Mouse (Mus musculus) midbrain, embryonic 10.5 days (tissue): Measurements from ENCODE around the gene Dcaf6. TPM values are rescaled to one million over a fixed set of nuclear protein-coding genes. Genes with fewer than 3 reads are reported as not detected.

Experiments used
- DNase-seq: peaks from one replicate; pipeline ENCODE4 v3.0.0-alpha.2; 2017; ENCODE audit warnings: low spot score
- H3K27ac ChIP-seq: fragments of 300-500 bp; sonication (generic); replicated peaks from 2 replicates; pipeline ENCODE4 v1.5.1; 2016; ENCODE audit warnings: mild to moderate bottlenecking
- H3K27me3 ChIP-seq: fragments of 300-500 bp; sonication (generic); 2 replicates; pipeline ENCODE4 v1.6.1; 2016; ENCODE audit warnings: low read depth, mild to moderate bottlenecking; ENCODE audit not compliant: poor library complexity, severe bottlenecking
- H3K36me3 ChIP-seq: fragments of 300-500 bp; sonication (generic); 2 replicates; pipeline ENCODE4 v1.6.1; 2016; ENCODE audit warnings: mild to moderate bottlenecking, moderate library complexity
- H3K4me1 ChIP-seq: fragments of 300-500 bp; sonication (generic); 2 replicates; pipeline ENCODE4 v1.6.1; 2016
- H3K4me3 ChIP-seq: fragments of 300-500 bp; sonication (generic); 2 replicates; pipeline ENCODE4 v1.5.1; 2016; ENCODE audit warnings: mild to moderate bottlenecking, moderate library complexity
- H3K9me3 ChIP-seq: fragments of 300-500 bp; sonication (generic); replicated peaks from 2 replicates; pipeline ENCODE4 v1.6.1; 2016; ENCODE audit warnings: mild to moderate bottlenecking
- WGBS: fragments of 180-500 bp; shearing (Covaris S2); methylation state at CpG from one replicate; pipeline ENCODE4 v1.1.7; 2016; 5-methylcytosine and 5-hydroxymethylcytosine counted together
- polyA plus RNA-seq: library from polyadenylated mRNA; unstranded; fragments of >200 nt; fragmentation: Nextera tagmentation; extraction: Ambion mirVana; gene quantifications from 2 replicates; pipeline ENCODE4 v1.2.1, GENCODE M21; 2016

Gene Dcaf6
- polyA plus RNA-seq, 1 experiment from 2014 or later = 6.3 TPM

GRCm38 (mm10) chr1:165394836-165395235, 65.4 kb downstream of the Dcaf6 start:
- Histone ChIP-seq H3K27ac (no peak overlapping the region), H3K36me3 (no peaks in the 10 kb centered on the region), H3K4me3 (no peak overlapping the region), H3K27me3 (no peaks in the 10 kb centered on the region), H3K9me3 (no peaks in the 10 kb centered on the region), H3K4me1 (no peaks in the 10 kb centered on the region)
- 80% methylated on average over 3 of the region's 3 CpGs for WGBS
- no peak for DNase-seq

- H3K36me3 ChIP-seq = no peaks in the 10 kb centered on the region
- H3K9me3 ChIP-seq = no peaks in the 10 kb centered on the region
- H3K4me3 ChIP-seq = no peak overlapping the region
- WGBS = 82% methylated on average over 1 of the region's 1 CpGs
- H3K27me3 ChIP-seq = no peaks in the 10 kb centered on the region
- DNase-seq = no peak
- H3K4me1 ChIP-seq = no peaks in the 10 kb centered on the region
- H3K27ac ChIP-seq = no peak overlapping the region
Measured at GRCm38 (mm10) chr1:165393033-165393432, 67.2 kb downstream of the Dcaf6 start.

GRCm38 (mm10) chr1:165388716-165389115, 71.6 kb downstream of the Dcaf6 start:
- Histone ChIP-seq H3K4me1 (no peaks in the 10 kb centered on the region), H3K4me3 (no peak overlapping the region), H3K36me3 (no peaks in the 10 kb centered on the region), H3K27me3 (no peaks in the 10 kb centered on the region), H3K27ac (no peak overlapping the region), H3K9me3 (no peaks in the 10 kb centered on the region)
- WGBS = 85% methylated on average over 5 of the region's 5 CpGs
- DNase-seq = no peak

GRCm38 (mm10) chr1:165386525-165386923, 73.8 kb downstream of the Dcaf6 start:
- Histone ChIP-seq H3K27ac (no peak overlapping the region), H3K4me1 (no peaks in the 10 kb centered on the region), H3K36me3 (no peaks in the 10 kb centered on the region), H3K4me3 (no peak overlapping the region), H3K9me3 (no peaks in the 10 kb centered on the region), H3K27me3 (no peaks in the 10 kb centered on the region)
- 88% methylated on average over 9 of the region's 9 CpGs for WGBS
- no peak for DNase-seq

GRCm38 (mm10) chr1:165385810-165386524, 74.3 kb downstream of the Dcaf6 start:
- no peaks in the 10 kb centered on the region for H3K9me3 ChIP-seq
- no peak for DNase-seq
- no peak overlapping the region for H3K27ac ChIP-seq
- H3K4me3 ChIP-seq = no peak overlapping the region
- H3K27me3 ChIP-seq = no peaks in the 10 kb centered on the region
- no peaks in the 10 kb centered on the region for H3K4me1 ChIP-seq
- 94% methylated on average over 14 of the region's 14 CpGs for WGBS
- no peaks in the 10 kb centered on the region for H3K36me3 ChIP-seq

GRCm38 (mm10) chr1:165373839-165374238, 86.4 kb downstream of the Dcaf6 start:
- no peaks in the 10 kb centered on the region for H3K36me3 ChIP-seq
- WGBS = 72% methylated on average over 9 of the region's 9 CpGs
- H3K27me3 ChIP-seq = no peaks in the 10 kb centered on the region
- no peaks in the 10 kb centered on the region for H3K4me1 ChIP-seq
- no peak for DNase-seq
- no peaks in the 10 kb centered on the region for H3K9me3 ChIP-seq
- no peak overlapping the region for H3K27ac ChIP-seq
- no peak overlapping the region for H3K4me3 ChIP-seq

- Histone ChIP-seq H3K27me3 (no peaks in the 10 kb centered on the region), H3K4me1 (no peaks in the 10 kb centered on the region), H3K27ac (no peak overlapping the region), H3K4me3 (no peak overlapping the region), H3K9me3 (no peaks in the 10 kb centered on the region), H3K36me3 (no peaks in the 10 kb centered on the region)
- 91% methylated on average over 4 of the region's 4 CpGs for WGBS
- DNase-seq = no peak
Measured at GRCm38 (mm10) chr1:165370990-165371389, 89.3 kb downstream of the Dcaf6 start.

- DNase-seq = no peak
- 91% methylated on average over 3 of the region's 3 CpGs for WGBS
- Histone ChIP-seq H3K4me3 (no peak overlapping the region), H3K36me3 (no peaks in the 10 kb centered on the region), H3K4me1 (no peaks in the 10 kb centered on the region), H3K27me3 (no peaks in the 10 kb centered on the region), H3K27ac (no peak overlapping the region), H3K9me3 (no peaks in the 10 kb centered on the region)
Measured at GRCm38 (mm10) chr1:165365057-165365456, 95.2 kb downstream of the Dcaf6 start.

- Histone ChIP-seq H3K4me1 (no peaks in the 10 kb centered on the region), H3K9me3 (no peaks in the 10 kb centered on the region), H3K27ac (no peak overlapping the region), H3K4me3 (no peak overlapping the region), H3K36me3 (no peaks in the 10 kb centered on the region), H3K27me3 (no peaks in the 10 kb centered on the region)
- 89% methylated on average over 2 of the region's 2 CpGs for WGBS
- DNase-seq = no peak
Measured at GRCm38 (mm10) chr1:165363271-165363670, 97.0 kb downstream of the Dcaf6 start.

GRCm38 (mm10) chr1:165356347-165356746, 103.9 kb downstream of the Dcaf6 start:
- 73% methylated on average over 2 of the region's 2 CpGs for WGBS
- Histone ChIP-seq H3K9me3 (no peaks in the 10 kb centered on the region), H3K36me3 (no peaks in the 10 kb centered on the region), H3K4me3 (no peak overlapping the region), H3K27me3 (no peaks in the 10 kb centered on the region), H3K27ac (no peak overlapping the region), H3K4me1 (no peaks in the 10 kb centered on the region)
- DNase-seq = no peak

- DNase-seq = no peak
- H3K4me1 ChIP-seq = no peaks in the 10 kb centered on the region
Measured at GRCm38 (mm10) chr1:165348627-165349026, 111.6 kb downstream of the Dcaf6 start.

GRCm38 (mm10) chr1:165344453-165344852, 115.8 kb downstream of the Dcaf6 start:
- no peak overlapping the region for H3K27ac ChIP-seq
- no peaks in the 10 kb centered on the region for H3K9me3 ChIP-seq
- no peaks in the 10 kb centered on the region for H3K27me3 ChIP-seq
- H3K4me1 ChIP-seq = no peaks in the 10 kb centered on the region
- WGBS = 69% methylated on average over 4 of the region's 4 CpGs
- DNase-seq = no peak
- H3K4me3 ChIP-seq = no peak overlapping the region
- no peaks in the 10 kb centered on the region for H3K36me3 ChIP-seq

More at GRCm38 (mm10) chr1:165348627-165349026, 111.6 kb downstream of the Dcaf6 start:
- Histone ChIP-seq H3K27ac (no peak overlapping the region), H3K36me3 (peaks cover 9% of the 10 kb centered on the region; the same call in 1 of the 2 replicates), H3K27me3 (no peaks in the 10 kb centered on the region), H3K9me3 (no peaks in the 10 kb centered on the region), H3K4me3 (no peak overlapping the region)

- Histone ChIP-seq H3K27me3 (no peaks in the 10 kb centered on the region), H3K36me3 (no peaks in the 10 kb centered on the region), H3K4me1 (no peaks in the 10 kb centered on the region), H3K4me3 (no peak overlapping the region), H3K9me3 (no peaks in the 10 kb centered on the region), H3K27ac (no peak overlapping the region)
- no peak for DNase-seq
- WGBS = 83% methylated on average over 7 of the region's 7 CpGs
Measured at GRCm38 (mm10) chr1:165342126-165342525, 118.1 kb downstream of the Dcaf6 start.

GRCm38 (mm10) chr1:165332797-165333196, 127.5 kb downstream of the Dcaf6 start:
- Histone ChIP-seq H3K4me1 (no peaks in the 10 kb centered on the region), H3K9me3 (no peaks in the 10 kb centered on the region), H3K27ac (no peak overlapping the region), H3K27me3 (no peaks in the 10 kb centered on the region), H3K36me3 (no peaks in the 10 kb centered on the region), H3K4me3 (no peak overlapping the region)
- WGBS = 91% methylated on average over 3 of the region's 3 CpGs
- no peak for DNase-seq
